Mouse (Mus musculus): ENCODE data around the gene Kmt2d. TPM values are rescaled to one million over a fixed set of nuclear protein-coding genes. Genes with fewer than 3 reads are reported as not detected.
A peak's percentile ranks its signal among the peaks of the same experiment; 100 is the strongest.

Kmt2d gene
- polyA plus RNA-seq, 1 experiment from 2014 or later, result 17.6 TPM

GRCm38 (mm10) chr15:98832161-98833058, 38.6 kb downstream of the Kmt2d start:
- ATAC-seq (ENCODE audit: insufficient number of reproducible peaks, low FRiP score, low TSS enrichment, low read depth), result no peak
- no peak overlapping the region for H3K27ac ChIP-seq (replicated peaks; ENCODE audit: low read depth, low read length)
- no peaks in the 10 kb centered on the region for H3K27me3 ChIP-seq (ENCODE audit: control insufficient read depth, insufficient read depth, low read length)
- WGBS, result 61% methylated on average over 12 of the region's 12 CpGs
- H3K9me3 ChIP-seq (ENCODE audit: control insufficient read depth, low read length), result no peaks in the 10 kb centered on the region
- H3K4me2 ChIP-seq (ENCODE audit: low read depth, severe bottlenecking), result peak overlapping the region; percentile 52
- 0 out of 2 replicates have a peak, but pooled peaks cover 2% of the 10 kb centered on the region for H3K4me1 ChIP-seq (ENCODE audit: control insufficient read depth, insufficient read depth, low read length)
- no peak overlapping the region for H3K9ac ChIP-seq (ENCODE audit: low read length)
- H3K36me3 ChIP-seq (ENCODE audit: control insufficient read depth, insufficient read depth, low read length), result peaks cover 36% of the 10 kb centered on the region
- no peak overlapping the region for H3K4me3 ChIP-seq (ENCODE audit: low read depth, low read length)
- DNase-seq (ENCODE audit: low spot score), result no peak

GRCm38 (mm10) chr15:98831684-98832035, 39.3 kb downstream of the Kmt2d start:
- Histone ChIP-seq H3K9me3 (ENCODE audit: control insufficient read depth, low read length) (no peaks in the 10 kb centered on the region), H3K27me3 (ENCODE audit: control insufficient read depth, insufficient read depth, low read length) (no peaks in the 10 kb centered on the region), H3K4me1 (ENCODE audit: control insufficient read depth, insufficient read depth, low read length) (0 out of 2 replicates have a peak, but pooled peaks cover 2% of the 10 kb centered on the region), H3K27ac (replicated peaks; ENCODE audit: low read depth, low read length) (peak overlapping the region; percentile 70), H3K4me2 (ENCODE audit: low read depth, severe bottlenecking) (peak overlapping the region; percentile 52), H3K9ac (ENCODE audit: low read length) (no peak overlapping the region), H3K36me3 (ENCODE audit: control insufficient read depth, insufficient read depth, low read length) (peaks cover 31% of the 10 kb centered on the region), H3K4me3 (ENCODE audit: low read depth, low read length) (peak overlapping the region; percentile 74)
- WGBS, result 22% methylated on average over 9 of the region's 9 CpGs
- DNase-seq (ENCODE audit: low spot score) (no peak), ATAC-seq (ENCODE audit: insufficient number of reproducible peaks, low FRiP score, low TSS enrichment, low read depth) (no peak; the same call in 1 of the 2 replicates)

- DNase-seq (ENCODE audit: low spot score) (peak; percentile 98), ATAC-seq (ENCODE audit: insufficient number of reproducible peaks, low FRiP score, low TSS enrichment, low read depth) (peak; percentile 93)
- under 1% methylated on average over 63 of the region's 66 CpGs for WGBS
- Histone ChIP-seq H3K27me3 (ENCODE audit: control insufficient read depth, insufficient read depth, low read length) (no peaks in the 10 kb centered on the region), H3K36me3 (ENCODE audit: control insufficient read depth, insufficient read depth, low read length) (peaks cover 24% of the 10 kb centered on the region), H3K9me3 (ENCODE audit: control insufficient read depth, low read length) (no peaks in the 10 kb centered on the region), H3K4me3 (ENCODE audit: low read depth, low read length) (peak within 1 kb of the TSS; percentile 74), H3K27ac (replicated peaks; ENCODE audit: low read depth, low read length) (peak within 1 kb of the TSS; percentile 70), H3K9ac (ENCODE audit: low read length) (peak within 1 kb of the TSS; percentile 80), H3K4me1 (ENCODE audit: control insufficient read depth, insufficient read depth, low read length) (0 out of 2 replicates have a peak, but pooled peaks cover 2% of the 10 kb centered on the region), H3K4me2 (ENCODE audit: low read depth, severe bottlenecking) (peak within 1 kb of the TSS; percentile 52)
These were observed 40.0 kb downstream of the Kmt2d start, which contains the start of gene Prkag1 for GRCm38 (mm10) chr15:98830736-98831683. Gene Prkag1, minus strand, starts transcription at chr15:98831521.

GRCm38 (mm10) chr15:98827611-98828011, 43.4 kb downstream of the Kmt2d start:
- no peaks in the 10 kb centered on the region for H3K27me3 ChIP-seq (ENCODE audit: control insufficient read depth, insufficient read depth, low read length)
- ATAC-seq (ENCODE audit: insufficient number of reproducible peaks, low FRiP score, low TSS enrichment, low read depth), result no peak
- no peaks in the 10 kb centered on the region for H3K9me3 ChIP-seq (ENCODE audit: control insufficient read depth, low read length)
- H3K9ac ChIP-seq (ENCODE audit: low read length), result no peak overlapping the region
- peaks cover 6% of the 10 kb centered on the region; the same call in 1 of the 2 replicates for H3K36me3 ChIP-seq (ENCODE audit: control insufficient read depth, insufficient read depth, low read length)
- H3K4me2 ChIP-seq (ENCODE audit: low read depth, severe bottlenecking), result no peak overlapping the region
- H3K27ac ChIP-seq (replicated peaks; ENCODE audit: low read depth, low read length), result no peak overlapping the region
- 91% methylated on average over 7 of the region's 7 CpGs for WGBS
- DNase-seq (ENCODE audit: low spot score), result no peak
- H3K4me1 ChIP-seq (ENCODE audit: control insufficient read depth, insufficient read depth, low read length), result 0 out of 2 replicates have a peak, but pooled peaks cover 2% of the 10 kb centered on the region
- H3K4me3 ChIP-seq (ENCODE audit: low read depth, low read length), result no peak overlapping the region

- ATAC-seq (ENCODE audit: insufficient number of reproducible peaks, low FRiP score, low TSS enrichment, low read depth) (no peak), DNase-seq (ENCODE audit: low spot score) (no peak)
- no peak overlapping the region for H3K4me2 ChIP-seq (ENCODE audit: low read depth, severe bottlenecking)
- WGBS, result 70% methylated on average over 3 of the region's 3 CpGs
- H3K36me3 ChIP-seq (ENCODE audit: control insufficient read depth, insufficient read depth, low read length), result peaks cover 6% of the 10 kb centered on the region; the same call in 1 of the 2 replicates
- no peaks in the 10 kb centered on the region for H3K9me3 ChIP-seq (ENCODE audit: control insufficient read depth, low read length)
- H3K27me3 ChIP-seq (ENCODE audit: control insufficient read depth, insufficient read depth, low read length), result no peaks in the 10 kb centered on the region
- H3K9ac ChIP-seq (ENCODE audit: low read length), result no peak overlapping the region
- no peak overlapping the region for H3K4me3 ChIP-seq (ENCODE audit: low read depth, low read length)
- H3K4me1 ChIP-seq (ENCODE audit: control insufficient read depth, insufficient read depth, low read length), result no peaks in the 10 kb centered on the region
- H3K27ac ChIP-seq (replicated peaks; ENCODE audit: low read depth, low read length), result no peak overlapping the region
These were observed 47.6 kb downstream of the Kmt2d start for GRCm38 (mm10) chr15:98823434-98823833.

GRCm38 (mm10) chr15:98822147-98822546, 48.9 kb downstream of the Kmt2d start:
- ATAC-seq (ENCODE audit: insufficient number of reproducible peaks, low FRiP score, low TSS enrichment, low read depth), result no peak
- no peaks in the 10 kb centered on the region for H3K27me3 ChIP-seq (ENCODE audit: control insufficient read depth, insufficient read depth, low read length)
- no peaks in the 10 kb centered on the region for H3K4me1 ChIP-seq (ENCODE audit: control insufficient read depth, insufficient read depth, low read length)
- peaks cover 6% of the 10 kb centered on the region; the same call in 1 of the 2 replicates for H3K36me3 ChIP-seq (ENCODE audit: control insufficient read depth, insufficient read depth, low read length)
- H3K4me3 ChIP-seq (ENCODE audit: low read depth, low read length), result no peak overlapping the region
- H3K27ac ChIP-seq (replicated peaks; ENCODE audit: low read depth, low read length), result no peak overlapping the region
- no peak overlapping the region for H3K9ac ChIP-seq (ENCODE audit: low read length)
- H3K9me3 ChIP-seq (ENCODE audit: control insufficient read depth, low read length), result no peaks in the 10 kb centered on the region
- no peak overlapping the region for H3K4me2 ChIP-seq (ENCODE audit: low read depth, severe bottlenecking)
- DNase-seq (ENCODE audit: low spot score), result no peak
- WGBS, result 92% methylated on average over 5 of the region's 5 CpGs

- Histone ChIP-seq H3K4me2 (ENCODE audit: low read depth, severe bottlenecking) (no peak overlapping the region), H3K9me3 (ENCODE audit: control insufficient read depth, low read length) (no peaks in the 10 kb centered on the region), H3K27ac (replicated peaks; ENCODE audit: low read depth, low read length) (no peak overlapping the region), H3K36me3 (ENCODE audit: control insufficient read depth, insufficient read depth, low read length) (peaks cover 6% of the 10 kb centered on the region; the same call in 1 of the 2 replicates), H3K9ac (ENCODE audit: low read length) (no peak overlapping the region), H3K4me3 (ENCODE audit: low read depth, low read length) (no peak overlapping the region), H3K4me1 (ENCODE audit: control insufficient read depth, insufficient read depth, low read length) (no peaks in the 10 kb centered on the region), H3K27me3 (ENCODE audit: control insufficient read depth, insufficient read depth, low read length) (no peaks in the 10 kb centered on the region)
- DNase-seq (ENCODE audit: low spot score), result no peak
- 36% methylated on average over 10 of the region's 10 CpGs for WGBS
- ATAC-seq (ENCODE audit: insufficient number of reproducible peaks, low FRiP score, low TSS enrichment, low read depth), result no peak
These were observed 49.6 kb downstream of the Kmt2d start for GRCm38 (mm10) chr15:98821403-98821802.

GRCm38 (mm10) chr15:98820937-98821336, 50.1 kb downstream of the Kmt2d start:
- no peak overlapping the region for H3K27ac ChIP-seq (replicated peaks; ENCODE audit: low read depth, low read length)
- ATAC-seq (ENCODE audit: insufficient number of reproducible peaks, low FRiP score, low TSS enrichment, low read depth), result no peak
- no peak overlapping the region for H3K4me3 ChIP-seq (ENCODE audit: low read depth, low read length)
- no peak overlapping the region for H3K9ac ChIP-seq (ENCODE audit: low read length)
- H3K4me1 ChIP-seq (ENCODE audit: control insufficient read depth, insufficient read depth, low read length), result no peaks in the 10 kb centered on the region
- DNase-seq (ENCODE audit: low spot score), result no peak
- WGBS, result 86% methylated on average over 4 of the region's 4 CpGs
- no peaks in the 10 kb centered on the region for H3K9me3 ChIP-seq (ENCODE audit: control insufficient read depth, low read length)
- peaks cover 6% of the 10 kb centered on the region; the same call in 1 of the 2 replicates for H3K36me3 ChIP-seq (ENCODE audit: control insufficient read depth, insufficient read depth, low read length)
- no peak overlapping the region for H3K4me2 ChIP-seq (ENCODE audit: low read depth, severe bottlenecking)
- H3K27me3 ChIP-seq (ENCODE audit: control insufficient read depth, insufficient read depth, low read length), result no peaks in the 10 kb centered on the region
